In the genomic region with DNA sequence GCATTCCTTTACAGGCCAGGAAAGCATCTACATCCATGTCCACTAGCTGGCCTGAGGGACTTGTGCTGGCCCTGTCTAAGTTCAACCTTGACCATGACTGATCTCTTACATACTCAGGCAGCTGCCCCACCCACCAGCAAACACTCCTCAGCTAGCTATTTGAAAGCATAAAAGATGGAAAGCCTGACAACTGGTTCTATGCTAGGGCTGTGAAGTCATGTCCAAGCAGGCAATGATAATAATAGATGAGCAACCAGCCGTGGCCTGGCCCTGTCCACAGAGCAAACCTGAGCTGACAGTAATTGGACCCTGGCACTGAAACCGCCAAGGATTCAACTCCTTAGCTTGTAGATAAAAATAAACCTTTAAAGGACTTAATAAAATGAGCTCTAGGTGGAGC, we compare ENCODE assay signal across 10 mouse cellular contexts.
DNase-seq lines count a peak whose midpoint lies in the region; ATAC-seq lines count a peak whose summit lies in the region.
"Had no signal": no experiment of that assay in that cellular context is flagged by ENCODE, and none has a peak within 500 bp of the region (broad histone marks: within the 10 kb centered on the region; RNA-seq: fewer than 3 reads in every experiment).

No protein-coding gene starts in this region.

- 0 out of 2 replicates have a peak, but pooled peaks have one; percentile 48 for ATAC-seq in midbrain, embryonic 13.5 days
- no peak for ATAC-seq in midbrain, embryonic 11.5 days (ENCODE audit: low FRiP score)
- ATAC-seq in hindbrain, embryonic 12.5 days (ENCODE audit: low FRiP score) = peak; percentile 71; the same call in 1 of the 2 replicates
- ATAC-seq: lung, postnatal 0 days had no signal

- no peaks in the 10 kb centered on the region for H3K36me3 ChIP-seq in midbrain, embryonic 13.5 days
- H3K36me3 ChIP-seq in midbrain, embryonic 11.5 days (ENCODE audit: control insufficient read depth, insufficient read depth, low read length) = no peaks in the 10 kb centered on the region
- H3K36me3 ChIP-seq in hindbrain, embryonic 12.5 days = no peaks in the 10 kb centered on the region

- no peak for DNase-seq in midbrain, embryonic 11.5 days (ENCODE audit: low spot score, missing footprints)
- DNase-seq in cerebellum, adult 9-11 months = peak; percentile 45
- peak; percentile 9 to 10 for DNase-seq in kidney, postnatal 4 days
- DNase-seq in frontal cortex, postnatal 25 days (ENCODE audit: low spot score in 2 of 2) = no peak
- no peak for DNase-seq in spleen, postnatal 4 days (ENCODE audit: low spot score in 2 of 2)
- DNase-seq in layer of hippocampus, adult 8-10 months (ENCODE audit: low spot score in 2 of 2) = no peak
- DNase-seq: heart, postnatal 14 days had no signal

- H3K9me3 ChIP-seq in midbrain, embryonic 13.5 days = no peaks in the 10 kb centered on the region
- H3K9me3 ChIP-seq in midbrain, embryonic 11.5 days (ENCODE audit: control insufficient read depth, low read length) = no peaks in the 10 kb centered on the region
- H3K9me3 ChIP-seq in hindbrain, embryonic 12.5 days (replicated peaks) = no peaks in the 10 kb centered on the region

- 49% methylated on average over 2 of the region's 2 CpGs for WGBS in midbrain, embryonic 13.5 days
- 56% methylated on average over 2 of the region's 2 CpGs for WGBS in midbrain, embryonic 11.5 days
- 49% methylated on average over 2 of the region's 2 CpGs for WGBS in hindbrain, embryonic 12.5 days

- peaks cover 14% of the 10 kb centered on the region for H3K4me1 ChIP-seq in midbrain, embryonic 13.5 days (replicated peaks)
- H3K4me1 ChIP-seq in midbrain, embryonic 11.5 days (ENCODE audit: control insufficient read depth, insufficient read depth, low read length) = no peaks in the 10 kb centered on the region; the same call in 1 of the 2 replicates
- H3K4me1 ChIP-seq in hindbrain, embryonic 12.5 days = peaks cover 27% of the 10 kb centered on the region

- H3K27me3 ChIP-seq in midbrain, embryonic 13.5 days = no peaks in the 10 kb centered on the region
- no peaks in the 10 kb centered on the region for H3K27me3 ChIP-seq in midbrain, embryonic 11.5 days (ENCODE audit: control insufficient read depth, insufficient read depth, low read length)
- no peaks in the 10 kb centered on the region for H3K27me3 ChIP-seq in hindbrain, embryonic 12.5 days

- H3K4me3 ChIP-seq in midbrain, embryonic 13.5 days (replicated peaks) = no peak overlapping the region
- H3K4me3 ChIP-seq in midbrain, embryonic 11.5 days (ENCODE audit: low read depth, low read length) = no peak overlapping the region
- H3K4me3 ChIP-seq in hindbrain, embryonic 12.5 days = no peak overlapping the region

- H3K4me2 ChIP-seq in midbrain, embryonic 13.5 days (replicated peaks) = no peak overlapping the region
- H3K4me2 ChIP-seq in midbrain, embryonic 11.5 days = no peak overlapping the region
- no peak overlapping the region for H3K4me2 ChIP-seq in hindbrain, embryonic 12.5 days (replicated peaks)

- H3K9ac ChIP-seq in midbrain, embryonic 13.5 days (replicated peaks) = no peak overlapping the region
- H3K9ac ChIP-seq in midbrain, embryonic 11.5 days (ENCODE audit: low read length) = no peak overlapping the region
- no peak overlapping the region for H3K9ac ChIP-seq in hindbrain, embryonic 12.5 days

- 0 out of 2 replicates have a peak overlapping the region, but pooled peaks have one; percentile 30 for H3K27ac ChIP-seq in midbrain, embryonic 13.5 days
- no peak overlapping the region for H3K27ac ChIP-seq in midbrain, embryonic 11.5 days (ENCODE audit: low read depth, low read length)
- H3K27ac ChIP-seq in hindbrain, embryonic 12.5 days = peak overlapping the region; percentile 30; the same call in 1 of the 2 replicates

Comparison
In these comparisons a context has a peak if more than half of its experiments do, and no peak if none do; other contexts are left out.
1. DNase-seq: peak in cerebellum, adult 9-11 months (single experiment) and kidney, postnatal 4 days (2 of 2); none in midbrain, embryonic 11.5 days (single experiment), frontal cortex, postnatal 25 days (0 of 2), spleen, postnatal 4 days (0 of 2) and layer of hippocampus, adult 8-10 months (0 of 2).